Mouse (Mus musculus): ENCODE data around the gene Rbm8a. TPM values are rescaled to one million over a fixed set of nuclear protein-coding genes. Genes with fewer than 3 reads are reported as not detected.

The Rbm8a gene
- polyA plus RNA-seq, 1 experiment from 2014 or later = 137 TPM

DNA sequence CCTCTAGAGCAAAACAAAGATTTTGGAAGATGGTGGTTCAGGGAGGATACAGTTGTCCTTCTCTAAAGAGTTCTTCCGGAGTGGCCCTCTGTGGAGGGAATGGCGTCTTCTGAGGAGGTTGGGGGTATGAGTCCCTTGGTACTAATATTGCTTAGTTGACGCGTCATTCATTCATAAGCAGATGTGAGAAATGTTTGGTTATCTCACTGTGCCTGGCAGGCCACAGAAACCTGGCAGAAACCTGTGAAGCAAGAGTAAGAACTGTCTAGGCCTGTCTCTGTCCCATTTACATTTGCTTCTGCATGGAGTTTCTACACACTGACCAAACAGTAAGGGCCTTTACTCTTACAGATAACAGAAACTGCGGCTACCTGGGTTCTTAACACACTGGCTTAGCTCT lies 41.8 kb downstream of the Rbm8a start:
- Histone ChIP-seq H3K4me1 (replicated peaks; ENCODE audit: control insufficient read depth, insufficient read depth, low read length) (peaks cover 14% of the 10 kb centered on the region; the same call in 1 of the 2 replicates), H3K27ac (ENCODE audit: low read depth) (no peak overlapping the region), H3K4me2 (ENCODE audit: low read length) (no peak overlapping the region), H3K36me3 (ENCODE audit: control insufficient read depth, insufficient read depth, low read length) (no peaks in the 10 kb centered on the region), H3K4me3 (ENCODE audit: low read depth, low read length) (no peak overlapping the region), H3K9ac (ENCODE audit: low read length) (no peak overlapping the region), H3K27me3 (replicated peaks; ENCODE audit: control insufficient read depth, insufficient read depth, low read length) (no peaks in the 10 kb centered on the region), H3K9me3 (ENCODE audit: control insufficient read depth, low read length) (no peaks in the 10 kb centered on the region)
- DNase-seq (ENCODE audit: low spot score) (no peak), ATAC-seq (replicated peaks; ENCODE audit: low FRiP score, low TSS enrichment, low read depth) (no peak)
- WGBS = 93% methylated on average over 5 of the region's 5 CpGs

GRCm38 (mm10) chr3:96673514-96673913 lies 43.8 kb downstream of the Rbm8a start:
- Histone ChIP-seq H3K27ac (ENCODE audit: low read depth) (no peak overlapping the region), H3K4me2 (ENCODE audit: low read length) (no peak overlapping the region), H3K4me1 (replicated peaks; ENCODE audit: control insufficient read depth, insufficient read depth, low read length) (peaks cover 14% of the 10 kb centered on the region; the same call in 1 of the 2 replicates), H3K9ac (ENCODE audit: low read length) (no peak overlapping the region), H3K9me3 (ENCODE audit: control insufficient read depth, low read length) (no peaks in the 10 kb centered on the region), H3K36me3 (ENCODE audit: control insufficient read depth, insufficient read depth, low read length) (no peaks in the 10 kb centered on the region), H3K4me3 (ENCODE audit: low read depth, low read length) (no peak overlapping the region), H3K27me3 (replicated peaks; ENCODE audit: control insufficient read depth, insufficient read depth, low read length) (no peaks in the 10 kb centered on the region)
- ATAC-seq (replicated peaks; ENCODE audit: low FRiP score, low TSS enrichment, low read depth) (no peak), DNase-seq (ENCODE audit: low spot score) (no peak)
- WGBS = 76% methylated on average over 4 of the region's 4 CpGs

GRCm38 (mm10) chr3:96674442-96674841 lies 44.7 kb downstream of the Rbm8a start:
- Histone ChIP-seq H3K9me3 (ENCODE audit: control insufficient read depth, low read length) (no peaks in the 10 kb centered on the region), H3K36me3 (ENCODE audit: control insufficient read depth, insufficient read depth, low read length) (no peaks in the 10 kb centered on the region), H3K27ac (ENCODE audit: low read depth) (no peak overlapping the region), H3K9ac (ENCODE audit: low read length) (no peak overlapping the region), H3K4me2 (ENCODE audit: low read length) (no peak overlapping the region), H3K4me1 (replicated peaks; ENCODE audit: control insufficient read depth, insufficient read depth, low read length) (peaks cover 14% of the 10 kb centered on the region; the same call in 1 of the 2 replicates), H3K27me3 (replicated peaks; ENCODE audit: control insufficient read depth, insufficient read depth, low read length) (no peaks in the 10 kb centered on the region), H3K4me3 (ENCODE audit: low read depth, low read length) (no peak overlapping the region)
- no peak for DNase-seq (ENCODE audit: low spot score)
- WGBS = 38% methylated on average over 8 of the region's 8 CpGs
- ATAC-seq (replicated peaks; ENCODE audit: low FRiP score, low TSS enrichment, low read depth) = no peak

DNA sequence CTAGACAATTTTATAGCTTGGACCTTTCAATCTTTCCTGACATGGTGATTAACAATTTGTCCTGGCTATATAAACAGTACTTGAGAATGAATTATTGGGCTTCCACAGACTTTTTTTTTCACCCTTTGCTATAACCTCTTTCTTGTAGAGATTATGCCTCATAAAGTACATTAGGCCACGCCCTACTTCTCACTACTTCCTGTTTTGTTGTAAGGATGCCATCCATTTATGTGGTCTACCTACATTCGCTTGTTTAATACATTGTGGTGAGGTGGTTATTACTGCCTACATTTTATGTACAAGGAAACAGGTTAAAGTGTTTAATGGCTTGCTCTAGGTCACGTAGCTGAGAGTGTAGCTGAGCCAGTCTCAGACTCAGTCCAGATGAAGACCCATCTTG lies 45.4 kb downstream of the Rbm8a start:
- Histone ChIP-seq H3K9ac (ENCODE audit: low read length) (no peak overlapping the region), H3K27me3 (replicated peaks; ENCODE audit: control insufficient read depth, insufficient read depth, low read length) (no peaks in the 10 kb centered on the region), H3K4me1 (replicated peaks; ENCODE audit: control insufficient read depth, insufficient read depth, low read length) (peaks cover 11% of the 10 kb centered on the region; the same call in 1 of the 2 replicates), H3K9me3 (ENCODE audit: control insufficient read depth, low read length) (no peaks in the 10 kb centered on the region), H3K36me3 (ENCODE audit: control insufficient read depth, insufficient read depth, low read length) (no peaks in the 10 kb centered on the region), H3K27ac (ENCODE audit: low read depth) (no peak overlapping the region), H3K4me3 (ENCODE audit: low read depth, low read length) (no peak overlapping the region), H3K4me2 (ENCODE audit: low read length) (no peak overlapping the region)
- no peak for ATAC-seq (replicated peaks; ENCODE audit: low FRiP score, low TSS enrichment, low read depth)
- WGBS = 71% methylated on average over 3 of the region's 3 CpGs
- no peak for DNase-seq (ENCODE audit: low spot score)

GRCm38 (mm10) chr3:96675690-96676089 lies 46.0 kb downstream of the Rbm8a start:
- Histone ChIP-seq H3K27me3 (replicated peaks; ENCODE audit: control insufficient read depth, insufficient read depth, low read length) (no peaks in the 10 kb centered on the region), H3K9me3 (ENCODE audit: control insufficient read depth, low read length) (no peaks in the 10 kb centered on the region), H3K9ac (ENCODE audit: low read length) (no peak overlapping the region), H3K36me3 (ENCODE audit: control insufficient read depth, insufficient read depth, low read length) (no peaks in the 10 kb centered on the region), H3K27ac (ENCODE audit: low read depth) (no peak overlapping the region), H3K4me1 (replicated peaks; ENCODE audit: control insufficient read depth, insufficient read depth, low read length) (peaks cover 11% of the 10 kb centered on the region; the same call in 1 of the 2 replicates), H3K4me3 (ENCODE audit: low read depth, low read length) (no peak overlapping the region), H3K4me2 (ENCODE audit: low read length) (no peak overlapping the region)
- no peak for ATAC-seq (replicated peaks; ENCODE audit: low FRiP score, low TSS enrichment, low read depth)
- DNase-seq (ENCODE audit: low spot score) = no peak
- WGBS = 49% methylated on average over 3 of the region's 3 CpGs

GRCm38 (mm10) chr3:96678456-96678855 lies 48.7 kb downstream of the Rbm8a start:
- Histone ChIP-seq H3K4me3 (ENCODE audit: low read depth, low read length) (no peak overlapping the region), H3K27me3 (replicated peaks; ENCODE audit: control insufficient read depth, insufficient read depth, low read length) (no peaks in the 10 kb centered on the region), H3K36me3 (ENCODE audit: control insufficient read depth, insufficient read depth, low read length) (no peaks in the 10 kb centered on the region), H3K27ac (ENCODE audit: low read depth) (no peak overlapping the region), H3K4me2 (ENCODE audit: low read length) (no peak overlapping the region), H3K4me1 (replicated peaks; ENCODE audit: control insufficient read depth, insufficient read depth, low read length) (peaks cover 11% of the 10 kb centered on the region; the same call in 1 of the 2 replicates), H3K9me3 (ENCODE audit: control insufficient read depth, low read length) (no peaks in the 10 kb centered on the region), H3K9ac (ENCODE audit: low read length) (no peak overlapping the region)
- DNase-seq (ENCODE audit: low spot score) (no peak), ATAC-seq (replicated peaks; ENCODE audit: low FRiP score, low TSS enrichment, low read depth) (no peak)
- WGBS = 62% methylated on average over 7 of the region's 7 CpGs

GRCm38 (mm10) chr3:96679159-96679674 lies 49.5 kb downstream of the Rbm8a start:
- no peak for DNase-seq (ENCODE audit: low spot score)
- no peaks in the 10 kb centered on the region for H3K36me3 ChIP-seq (ENCODE audit: control insufficient read depth, insufficient read depth, low read length)
- no peaks in the 10 kb centered on the region for H3K9me3 ChIP-seq (ENCODE audit: control insufficient read depth, low read length)
- no peak overlapping the region for H3K4me3 ChIP-seq (ENCODE audit: low read depth, low read length)
- no peak overlapping the region for H3K4me2 ChIP-seq (ENCODE audit: low read length)
- no peak overlapping the region for H3K9ac ChIP-seq (ENCODE audit: low read length)
- 0 out of 2 replicates have a peak, but pooled peaks cover 2% of the 10 kb centered on the region for H3K27me3 ChIP-seq (replicated peaks; ENCODE audit: control insufficient read depth, insufficient read depth, low read length)
- H3K4me1 ChIP-seq (replicated peaks; ENCODE audit: control insufficient read depth, insufficient read depth, low read length) = peaks cover 10% of the 10 kb centered on the region; the same call in 1 of the 2 replicates
- WGBS = 22% methylated on average over 5 of the region's 5 CpGs
- H3K27ac ChIP-seq (ENCODE audit: low read depth) = no peak overlapping the region
- peak; percentile 60; the same call in 1 of the 2 replicates for ATAC-seq (replicated peaks; ENCODE audit: low FRiP score, low TSS enrichment, low read depth)

- H3K36me3 ChIP-seq (ENCODE audit: control insufficient read depth, insufficient read depth, low read length) = no peaks in the 10 kb centered on the region
- H3K4me3 ChIP-seq (ENCODE audit: low read depth, low read length) = no peak overlapping the region
- no peaks in the 10 kb centered on the region for H3K9me3 ChIP-seq (ENCODE audit: control insufficient read depth, low read length)
- H3K4me1 ChIP-seq (replicated peaks; ENCODE audit: control insufficient read depth, insufficient read depth, low read length) = peaks cover 4% of the 10 kb centered on the region; the same call in 1 of the 2 replicates
- H3K4me2 ChIP-seq (ENCODE audit: low read length) = no peak overlapping the region
- 0 out of 2 replicates have a peak, but pooled peaks cover 8% of the 10 kb centered on the region for H3K27me3 ChIP-seq (replicated peaks; ENCODE audit: control insufficient read depth, insufficient read depth, low read length)
- DNase-seq (ENCODE audit: low spot score) (no peak), ATAC-seq (replicated peaks; ENCODE audit: low FRiP score, low TSS enrichment, low read depth) (no peak)
- H3K27ac ChIP-seq (ENCODE audit: low read depth) = no peak overlapping the region
- no peak overlapping the region for H3K9ac ChIP-seq (ENCODE audit: low read length)
- 22% methylated on average over 12 of the region's 12 CpGs for WGBS
Observed at GRCm38 (mm10) chr3:96680269-96680956, 50.7 kb downstream of the Rbm8a start.
